Mouse (Mus musculus) retina, postnatal 1 day (tissue): ENCODE data around the gene Pdcd2.
"Not testable (repeated sequence)": the region's sequence is repeated elsewhere in the genome, so short reads cannot be mapped to it uniquely, and the experiment has no call there.

Experiments used
- DNase-seq: peaks from one replicate; pipeline ENCODE4 v3.0.0-alpha.2; 2012

Gene Pdcd2

DNA sequence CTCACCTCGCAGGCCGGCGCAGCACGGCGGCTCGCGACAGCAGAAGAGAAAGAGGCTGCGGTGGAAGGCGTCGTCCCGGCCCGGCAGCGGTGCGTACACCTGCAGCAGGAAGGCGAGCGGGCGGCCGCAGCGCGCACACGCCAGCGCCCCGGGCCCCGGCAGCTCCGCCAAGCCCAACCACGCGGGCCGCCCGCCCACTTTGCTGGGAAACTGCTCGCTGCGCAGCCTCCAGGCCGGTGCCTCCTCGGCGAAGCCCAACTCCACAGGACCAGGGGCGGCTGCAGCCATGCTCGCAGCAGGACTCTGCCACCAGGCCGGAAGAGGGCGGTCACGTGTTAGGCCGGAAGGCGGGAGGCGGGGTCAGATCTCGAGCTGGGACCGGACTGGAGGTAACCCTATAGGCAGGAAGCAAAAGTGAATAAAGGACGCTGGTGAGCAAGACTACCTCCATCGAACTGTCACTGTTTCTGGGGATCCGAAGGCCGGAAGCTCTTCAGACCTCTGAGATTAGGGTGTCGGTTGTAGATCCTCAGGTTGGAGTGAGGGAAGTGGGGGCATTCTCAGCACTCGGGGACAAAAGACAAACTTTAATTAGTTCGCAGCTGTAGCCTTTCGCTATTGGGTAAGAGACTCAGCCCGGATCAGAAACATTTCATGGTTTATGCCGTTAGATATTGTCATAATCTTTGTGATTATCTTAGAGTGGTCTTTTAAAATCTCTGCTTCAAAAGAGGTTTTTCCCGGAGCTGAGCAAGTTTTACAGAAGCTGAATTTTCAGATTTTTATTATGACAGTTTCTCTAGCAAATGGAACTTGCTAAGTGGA lies at the start of gene Pdcd2:
Gene Pdcd2, minus strand, starts transcription at position 316 of the 825 bp plus-strand sequence.
- DNase-seq = peak; percentile 96

DNA sequence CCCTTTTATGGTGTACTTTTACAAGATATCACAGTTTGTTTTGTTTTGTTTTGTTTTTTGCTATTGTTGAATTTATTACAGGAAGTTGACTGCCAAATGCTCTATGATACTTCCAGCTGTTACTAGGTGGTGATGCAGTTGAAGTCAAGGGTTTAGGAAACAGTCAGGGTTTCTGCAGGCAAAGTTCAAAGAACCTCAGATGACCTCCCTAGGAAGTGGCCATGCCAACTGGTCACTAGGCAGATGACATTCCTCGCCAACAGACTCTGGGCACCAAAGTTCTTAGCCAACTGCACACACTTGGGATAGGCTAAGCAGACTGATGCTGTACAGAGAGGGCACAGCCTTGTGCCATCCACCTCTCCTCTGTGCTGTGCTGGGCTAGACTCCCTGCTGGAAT lies 48.0 kb upstream of the Pdcd2 start:
- DNase-seq = no peak

DNA sequence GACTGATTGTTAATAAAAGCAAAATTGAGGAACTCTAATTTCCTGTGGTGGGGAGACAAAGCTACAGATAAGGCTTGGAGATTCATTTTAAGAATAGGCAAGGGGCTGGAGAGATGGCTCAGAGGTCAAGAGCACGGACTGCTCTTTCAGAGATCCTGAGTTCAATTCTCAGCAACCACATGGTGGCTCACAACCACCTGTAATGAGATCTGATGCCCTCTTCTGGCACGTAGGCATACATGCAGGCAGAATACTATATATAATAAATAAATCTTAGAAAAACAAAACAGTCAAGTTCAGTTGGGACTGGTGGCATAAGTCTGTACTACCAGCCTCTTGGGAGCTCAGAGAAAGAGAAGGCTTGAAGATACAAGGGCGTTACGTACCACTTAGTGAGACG lies 39.8 kb upstream of the Pdcd2 start:
- no peak for DNase-seq

DNA sequence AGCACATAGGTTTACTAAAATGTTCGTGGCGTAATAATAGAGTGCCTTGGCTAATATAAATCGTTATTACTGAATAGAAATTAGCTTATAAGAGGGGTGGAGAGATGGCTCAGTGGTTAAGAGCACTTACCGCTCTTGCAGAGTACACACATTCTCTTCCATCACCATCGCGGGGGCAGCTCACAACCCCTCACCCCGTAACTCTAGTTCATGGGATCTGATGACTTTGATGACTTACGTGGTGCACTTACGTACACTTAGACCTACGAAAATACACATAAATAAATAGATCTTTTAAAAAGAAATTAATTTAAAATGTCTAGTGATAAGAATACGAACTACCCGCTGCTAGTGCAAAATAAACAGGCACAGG lies 37.8 kb upstream of the Pdcd2 start:
- no peak for DNase-seq

DNA sequence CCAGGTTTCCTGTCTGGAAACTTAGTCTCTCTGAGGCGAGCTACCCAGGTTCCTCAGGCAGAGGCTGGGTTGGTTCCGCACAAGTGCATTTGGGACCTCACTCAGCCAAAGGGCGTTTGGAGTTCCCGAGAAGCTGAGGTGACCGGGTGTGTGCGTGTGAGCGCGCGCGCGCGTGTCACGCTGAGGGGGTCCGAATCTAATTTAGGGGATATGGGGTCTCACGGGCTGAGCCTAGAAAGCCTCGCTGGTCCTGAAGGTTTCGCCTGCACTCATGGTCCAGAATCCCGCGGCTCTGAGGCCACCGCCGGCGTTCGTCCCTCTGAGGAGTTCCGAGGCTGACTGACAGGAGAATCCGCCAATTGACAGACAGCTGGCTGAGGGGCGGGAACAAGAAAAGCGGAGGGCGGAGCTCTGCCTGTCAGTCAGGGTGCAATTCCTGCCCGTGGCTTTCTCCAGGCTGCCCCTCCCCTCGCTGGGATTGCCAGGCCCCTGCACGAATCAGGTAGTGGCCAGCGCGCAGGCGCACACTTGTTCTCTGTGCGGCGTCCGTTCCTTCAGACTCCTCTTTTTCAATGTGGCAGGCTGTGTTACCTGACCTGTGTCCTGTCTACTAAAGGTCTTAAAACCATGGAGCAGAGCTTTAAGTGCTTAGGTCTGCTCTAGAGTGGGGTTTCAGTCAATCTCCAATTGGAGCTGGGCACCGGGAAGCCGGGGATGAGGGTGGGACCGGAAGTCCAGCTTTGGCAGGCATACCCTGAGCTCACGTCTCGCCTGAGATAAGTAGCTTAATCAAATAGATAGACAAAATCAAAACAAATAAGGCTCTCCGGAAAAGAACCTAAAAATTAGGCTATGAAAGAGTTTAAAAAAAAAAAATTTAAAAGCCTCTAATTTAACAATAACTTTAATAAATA lies 37.2 kb upstream of the Pdcd2 start, which contains the start of gene Prdm9:
Gene Prdm9, minus strand, starts transcription at position 341 of the 914 bp plus-strand sequence.
- DNase-seq = peak; percentile 99

DNA sequence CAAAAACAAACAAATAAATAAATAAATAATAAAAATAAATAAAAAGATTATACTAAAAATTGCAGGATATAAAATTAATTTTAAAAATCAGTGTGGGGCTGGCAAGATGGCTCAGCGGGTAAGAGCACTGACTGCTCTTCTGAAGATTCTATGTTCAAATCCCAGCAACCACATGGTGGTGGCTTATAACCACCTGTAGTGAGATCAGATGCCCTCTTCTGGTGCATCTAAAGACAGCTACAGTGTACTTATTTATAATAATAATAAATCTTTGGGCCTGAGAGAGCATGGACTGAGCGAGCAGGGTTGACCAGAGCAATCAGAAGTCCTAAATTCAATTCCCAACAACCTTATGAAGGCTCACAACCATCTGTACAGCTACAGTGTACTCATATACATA lies 32.8 kb upstream of the Pdcd2 start:
- no peak for DNase-seq

DNA sequence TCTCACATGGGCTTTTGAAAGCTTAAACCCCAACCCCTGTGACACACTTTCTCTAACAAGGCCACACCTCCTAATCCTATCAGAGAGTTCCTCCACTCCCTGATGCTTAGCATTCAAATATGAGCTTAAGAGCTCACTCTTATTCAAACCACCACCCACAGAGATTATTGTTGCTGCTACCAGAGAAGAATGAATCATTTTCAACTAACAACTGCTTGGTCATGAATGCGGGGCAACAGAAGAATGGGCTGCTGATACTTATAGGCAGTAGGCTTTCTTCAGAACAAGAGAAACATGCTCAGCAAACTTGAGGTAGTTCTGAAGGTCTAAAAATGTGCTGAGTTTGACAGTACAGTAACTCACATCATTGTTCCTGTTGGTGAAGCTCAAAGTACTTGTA lies 22.6 kb upstream of the Pdcd2 start:
- peak; percentile 12 for DNase-seq

DNA sequence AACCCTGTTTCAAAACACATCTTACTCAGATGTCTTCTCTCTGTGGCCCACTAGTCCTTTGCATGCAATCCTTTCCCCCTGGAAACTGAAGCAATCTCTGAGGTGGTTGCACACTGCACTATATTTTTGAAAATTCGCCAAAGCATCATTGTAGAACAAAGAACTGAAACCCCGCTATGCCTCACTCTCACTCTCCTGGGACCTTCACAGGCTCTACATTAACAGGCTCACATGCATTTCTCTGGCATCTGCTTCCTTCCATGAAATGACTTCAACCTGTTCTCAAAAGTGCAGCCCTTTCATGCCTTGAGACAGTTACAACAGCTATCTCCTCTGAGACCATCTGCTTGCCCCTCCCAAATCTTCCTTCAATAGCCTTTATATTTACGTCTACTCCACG lies 19.3 kb upstream of the Pdcd2 start:
- no peak for DNase-seq

DNA sequence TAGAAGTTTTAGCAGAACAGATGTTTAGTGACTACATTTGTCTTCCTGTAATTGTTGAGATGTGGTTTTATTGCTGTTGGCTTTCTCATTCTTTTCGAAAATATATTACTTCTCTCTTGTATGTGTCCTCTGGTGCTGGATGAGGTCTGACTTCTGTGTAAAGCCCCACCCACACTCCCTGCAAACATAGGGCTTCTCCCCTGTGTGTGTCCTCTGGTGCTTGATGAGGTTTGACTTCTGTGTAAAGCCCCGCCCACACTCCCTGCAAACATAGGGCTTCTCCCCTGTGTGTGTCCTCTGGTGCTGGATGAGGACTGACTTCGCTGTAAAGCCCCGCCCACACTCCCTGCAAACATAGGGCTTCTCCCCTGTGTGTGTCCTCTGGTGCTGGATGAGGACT lies 16.8 kb upstream of the Pdcd2 start:
- DNase-seq = not testable (repeated sequence)

DNA sequence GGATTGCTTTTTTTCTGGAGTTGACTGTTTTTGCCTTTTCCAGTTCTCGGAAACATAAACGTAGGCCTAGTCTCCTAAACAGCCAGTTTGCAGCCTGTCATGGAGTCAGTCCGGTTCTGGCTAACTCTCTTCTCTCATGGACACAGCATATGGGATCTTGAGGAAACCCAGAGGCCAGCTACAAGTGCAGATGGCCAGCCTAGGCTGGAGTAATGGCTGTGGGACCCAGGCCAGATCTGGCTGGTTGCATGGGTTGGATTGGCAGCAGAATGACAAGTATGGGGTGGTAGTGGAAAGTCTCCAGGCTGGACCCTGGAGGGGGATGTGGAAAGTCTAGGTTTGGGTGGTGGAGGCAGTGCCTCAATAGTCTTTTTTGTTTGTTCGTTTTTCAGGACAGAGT lies 13.2 kb upstream of the Pdcd2 start:
- DNase-seq = no peak

DNA sequence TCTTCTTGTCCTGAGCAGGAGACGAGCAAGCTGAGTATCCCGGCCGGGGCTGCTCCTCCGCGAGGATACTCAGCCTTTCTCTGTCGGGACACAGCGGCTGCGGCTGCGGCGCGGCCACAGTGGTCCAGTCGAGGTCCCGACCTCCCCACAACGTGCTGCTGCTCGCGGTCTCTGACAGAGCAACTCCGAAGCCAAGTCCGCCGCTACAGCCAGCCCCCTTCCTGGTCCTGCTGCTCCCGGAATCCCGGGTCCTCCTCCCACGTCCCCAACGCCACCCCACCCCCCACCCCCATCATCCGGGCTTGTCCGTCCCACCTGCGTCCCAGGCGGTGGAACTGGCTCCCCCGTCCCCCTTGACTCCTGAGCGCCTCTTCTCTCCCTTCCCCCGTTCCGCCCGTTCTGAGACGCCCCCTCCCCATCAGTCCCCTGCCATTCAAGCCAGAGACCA lies 9.4 kb upstream of the Pdcd2 start:
- peak; percentile 39 for DNase-seq

DNA sequence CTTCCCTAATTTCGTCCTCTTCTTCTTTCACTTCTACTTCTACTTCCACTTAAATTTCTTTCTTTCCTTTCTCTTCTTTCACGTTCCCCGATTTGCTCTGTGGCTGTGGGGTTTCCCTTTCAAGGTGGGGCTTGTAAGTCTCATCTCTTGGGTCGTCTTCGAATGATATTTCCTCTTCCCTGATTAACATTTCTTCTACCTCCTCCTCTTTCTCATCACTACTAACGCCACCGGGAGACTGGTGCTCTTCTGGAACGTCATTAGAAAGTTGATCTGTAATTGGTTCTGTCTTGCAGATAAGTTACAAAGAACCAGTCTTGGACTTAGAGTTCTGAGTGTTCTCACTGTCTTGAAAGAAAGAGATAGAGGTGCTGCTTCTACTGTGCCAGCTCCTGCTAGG lies 8.8 kb upstream of the Pdcd2 start:
- DNase-seq = peak; percentile 24

DNA sequence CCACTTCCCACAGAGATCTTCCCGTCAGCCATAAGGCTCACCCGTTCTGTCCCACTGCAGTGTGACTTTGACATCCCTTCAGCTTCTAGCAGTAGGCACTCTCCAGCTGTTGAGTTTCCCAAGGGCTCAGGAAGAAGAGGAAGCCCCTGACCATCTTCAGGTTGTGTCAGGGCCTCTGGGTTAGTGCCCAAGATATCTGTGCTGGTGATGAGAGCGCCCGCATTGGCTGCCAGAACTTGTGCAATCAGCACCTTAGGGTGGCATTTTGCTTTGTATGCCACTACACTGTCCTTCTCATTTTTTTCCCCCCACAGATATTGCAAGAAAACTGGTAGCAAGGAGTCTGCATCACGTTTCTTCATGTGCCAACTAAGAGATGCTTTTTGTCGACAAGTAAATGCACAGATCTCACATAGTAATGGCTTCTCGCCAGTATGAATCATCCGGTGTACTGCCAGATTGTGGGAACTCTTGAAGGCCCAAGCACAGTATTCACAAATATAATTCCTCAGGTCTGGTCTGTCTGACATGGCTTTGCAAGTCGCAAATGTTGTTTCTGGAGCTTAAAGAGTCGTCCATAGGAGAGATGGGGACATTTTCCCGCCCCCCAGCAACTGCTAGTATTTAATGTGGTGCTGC lies 8.2 kb upstream of the Pdcd2 start:
- no peak for DNase-seq

DNA sequence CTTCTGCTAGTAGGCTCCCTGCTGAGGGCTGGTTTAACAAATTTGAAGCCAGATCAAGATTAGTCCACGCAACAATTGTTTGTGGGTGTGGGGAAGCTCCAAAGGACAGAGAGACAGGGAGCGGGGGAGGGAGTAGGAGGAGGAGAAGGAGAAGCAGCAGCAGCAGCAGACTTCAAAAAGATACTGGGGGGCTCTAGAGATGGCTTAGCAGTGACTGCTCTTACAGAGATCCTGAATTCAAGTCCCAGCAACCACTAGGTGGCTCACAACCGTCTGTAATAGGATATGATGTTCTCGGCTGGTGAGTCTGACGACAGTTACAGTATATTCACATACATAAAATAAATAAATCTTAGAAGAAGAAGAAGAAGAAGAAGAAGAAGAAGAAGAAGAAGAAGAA lies 3.0 kb upstream of the Pdcd2 start:
- DNase-seq = peak; percentile 66

DNA sequence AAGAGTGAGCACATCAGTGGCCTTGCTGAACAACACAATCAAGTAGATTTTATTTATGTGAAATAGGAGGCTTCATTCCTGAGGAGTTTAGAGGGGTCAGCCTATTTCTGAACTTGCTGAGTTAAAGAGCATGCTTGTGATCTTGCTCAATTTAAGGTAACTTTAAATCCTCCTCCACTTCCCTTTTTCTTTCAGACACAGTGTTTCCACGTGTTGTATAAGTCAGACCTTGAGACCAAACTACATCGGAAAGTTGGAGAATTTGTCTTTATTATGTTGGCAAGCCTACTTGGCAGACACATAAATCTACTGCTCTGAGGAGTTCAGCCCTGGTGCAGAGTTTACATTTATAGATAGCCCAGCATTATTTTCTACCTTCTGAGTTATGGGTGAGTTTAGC lies 1.8 kb upstream of the Pdcd2 start:
- DNase-seq = no peak

DNA sequence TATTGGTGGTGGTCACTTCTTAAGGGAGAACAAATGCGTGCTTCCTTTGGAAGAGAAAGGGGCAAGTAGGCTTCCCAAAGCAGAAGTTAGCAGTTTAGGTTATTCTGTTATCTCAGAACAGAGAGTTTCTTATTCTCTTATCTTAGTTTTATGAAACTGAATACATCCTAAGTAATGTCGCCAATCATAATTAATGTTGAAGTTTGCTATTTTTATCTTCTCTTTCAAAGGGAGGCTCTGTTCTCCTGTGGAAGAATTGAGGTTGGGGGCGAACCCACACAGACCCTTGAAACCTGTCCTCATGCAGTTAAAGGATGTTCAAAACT lies 673 bp upstream of the Pdcd2 start:
- no peak for DNase-seq

DNA sequence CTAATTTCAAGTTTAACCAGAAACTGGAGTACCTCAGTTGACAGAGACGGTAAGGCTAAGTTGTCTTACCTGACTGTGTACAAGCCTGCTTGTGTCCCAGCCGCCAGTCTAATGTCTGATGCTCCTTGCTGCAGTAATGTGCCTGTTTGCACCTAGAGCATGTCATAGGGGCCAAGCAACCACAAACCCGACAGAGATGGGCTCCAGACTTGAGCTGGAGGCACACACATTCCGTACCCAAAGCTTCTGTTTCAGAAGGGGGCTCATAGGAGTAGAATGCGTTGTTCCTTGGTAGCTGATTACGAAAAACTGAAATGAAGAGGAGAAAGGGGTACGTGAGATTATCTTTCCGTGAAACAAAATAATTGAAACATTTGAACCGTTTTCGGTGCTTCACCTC lies 797 bp downstream of the Pdcd2 start:
- DNase-seq = no peak

DNA sequence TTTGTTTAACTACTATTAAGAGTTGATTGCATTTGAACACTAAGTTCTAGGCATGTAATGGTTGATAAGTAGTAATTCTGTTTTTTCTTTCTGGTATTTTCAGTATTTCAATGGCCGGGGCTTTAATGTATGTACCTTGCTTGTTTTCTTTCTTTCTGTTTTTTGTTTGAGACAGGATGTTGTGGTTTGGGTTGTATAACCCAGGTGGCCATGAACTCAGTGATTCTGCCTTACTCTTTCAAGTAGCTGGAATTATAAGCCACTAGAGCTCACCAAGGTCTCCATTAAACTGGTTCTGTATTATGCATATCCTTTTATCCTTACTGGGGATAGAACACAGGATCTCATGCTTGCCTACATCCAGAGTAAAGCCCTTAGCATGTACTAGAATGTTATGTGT lies 8.3 kb downstream of the Pdcd2 start:
- no peak for DNase-seq

DNA sequence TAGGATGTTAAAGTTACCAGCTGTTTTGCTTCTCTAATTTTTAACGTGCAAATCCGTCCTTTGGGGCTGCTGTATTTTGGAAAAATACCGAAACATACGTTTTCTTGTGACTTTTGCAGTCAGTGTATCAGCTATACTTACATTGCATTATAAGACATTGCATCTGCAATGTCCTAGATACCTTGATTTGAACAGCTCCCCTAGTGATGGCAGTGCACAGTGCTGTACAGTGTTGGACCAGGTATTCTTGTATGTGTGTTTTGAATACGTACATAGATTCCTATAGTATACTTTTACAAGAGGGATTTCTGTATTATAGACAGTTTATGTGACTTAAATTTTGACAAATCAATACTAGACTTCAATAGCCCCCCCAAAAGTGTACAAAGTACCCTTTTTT lies 8.9 kb downstream of the Pdcd2 start:
- DNase-seq = no peak

DNA sequence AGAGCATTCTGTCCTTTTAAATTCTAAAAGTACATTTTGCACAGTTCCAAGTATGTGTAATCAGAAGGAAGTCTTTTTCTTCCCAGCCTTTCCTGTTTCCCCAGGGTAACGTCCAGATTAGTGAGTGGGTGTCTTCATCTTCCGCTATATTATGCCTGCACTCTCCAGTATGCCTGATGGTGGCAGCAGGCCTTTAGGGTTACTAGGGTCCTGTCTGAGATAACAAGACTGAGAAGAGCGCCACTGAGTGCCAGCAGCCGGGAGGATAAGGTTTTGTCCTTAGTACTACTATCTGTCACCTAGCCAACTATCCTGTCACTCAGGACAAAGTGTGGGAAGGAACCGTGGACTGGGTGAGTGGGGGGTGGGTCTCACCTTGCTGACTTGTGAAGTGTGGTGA lies 9.3 kb downstream of the Pdcd2 start:
- no peak for DNase-seq

DNA sequence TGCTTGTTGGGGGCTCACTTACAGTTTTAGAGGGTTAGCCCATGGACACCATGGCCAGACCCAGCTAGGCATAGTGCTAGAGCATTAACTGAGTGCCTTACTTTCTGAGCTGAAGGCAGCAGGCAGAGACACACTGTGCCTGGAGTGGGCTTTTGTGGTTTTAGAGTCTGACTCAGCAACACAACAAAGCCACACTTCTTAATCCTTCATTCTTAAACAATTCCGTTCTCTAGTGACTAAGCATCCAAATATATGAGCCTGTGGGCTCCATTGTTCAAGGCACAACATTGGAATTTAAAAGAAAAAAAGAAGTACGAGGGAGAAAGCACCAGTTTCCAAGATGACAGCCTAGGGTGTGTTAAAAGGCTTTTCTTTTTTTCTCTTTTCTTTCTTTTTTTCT lies 16.4 kb downstream of the Pdcd2 start:
- no peak for DNase-seq

DNA sequence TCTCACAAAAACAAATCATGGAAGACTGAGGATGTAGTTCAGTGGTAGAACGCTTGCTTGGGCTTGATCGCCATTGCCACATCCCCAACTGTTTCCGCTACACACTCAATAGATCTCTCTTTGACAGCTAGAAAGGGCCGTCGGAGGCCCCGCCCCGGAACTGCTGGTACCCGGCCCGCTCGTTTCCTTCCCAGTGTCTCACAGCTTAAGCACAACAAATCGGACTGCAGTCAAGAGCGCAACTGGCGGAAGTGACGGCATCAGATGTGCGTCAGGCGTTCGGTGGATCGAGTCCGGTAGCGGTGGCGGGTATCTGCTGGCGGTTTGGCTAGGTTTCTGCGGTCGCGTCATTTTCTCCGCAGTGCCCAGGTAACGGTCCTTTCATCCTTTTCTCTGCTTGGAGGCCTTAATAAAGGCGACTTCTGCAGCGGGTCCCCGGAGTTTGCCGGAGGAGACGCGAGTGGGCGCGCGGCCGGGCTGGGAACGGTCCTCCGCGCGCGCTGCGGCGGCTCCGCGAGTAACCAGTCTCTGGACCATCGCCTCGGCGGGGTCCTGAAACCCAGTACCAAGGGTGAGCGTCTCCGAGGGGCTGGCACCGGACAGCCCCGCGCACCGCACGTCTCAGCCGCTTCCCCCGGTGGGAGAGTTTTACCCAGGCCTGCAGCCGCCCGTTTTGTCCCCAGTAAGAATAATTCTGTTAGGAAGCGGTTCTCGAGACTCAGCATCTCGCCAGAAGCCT lies 27.3 kb downstream of the Pdcd2 start, which contains the start of the genes Psmb1 and Tbp:
Gene Psmb1, minus strand, starts transcription at position 96 of the 739 bp plus-strand sequence.
Gene Tbp, plus strand, starts transcription at position 233 of the 739 bp plus-strand sequence.
- peak; percentile 99 for DNase-seq

DNA sequence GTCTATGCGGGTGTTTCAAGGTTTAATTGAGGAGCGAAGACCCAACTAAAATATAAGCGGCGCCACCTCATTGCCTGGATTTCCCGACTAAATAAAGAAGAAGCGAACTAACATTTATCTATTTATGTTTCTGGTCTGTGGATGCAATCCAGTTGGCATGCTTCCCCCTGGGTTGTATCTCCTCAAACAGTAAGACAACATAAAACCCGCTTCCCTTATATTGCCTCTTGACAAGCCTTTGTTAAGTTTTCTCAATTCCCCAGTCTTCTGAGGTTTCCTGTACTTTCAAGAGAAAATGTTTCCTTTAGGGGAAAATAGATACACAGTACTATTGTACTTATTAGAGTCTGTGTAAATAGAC lies 28.4 kb downstream of the Pdcd2 start:
- no peak for DNase-seq
